Mouse (Mus musculus) myocyte (in vitro differentiated cells): ENCODE measurements around the gene Cry2. TPM values are rescaled to one million over a fixed set of nuclear protein-coding genes. Genes with fewer than 3 reads are reported as not detected.

ENCODE experiments used
- H3K27me3 ChIP-seq: one replicate; pipeline ENCODE4 v1.6.1; 2011; ENCODE audit not compliant: control insufficient read depth, insufficient read depth, insufficient read length
- H3K36me3 ChIP-seq: one replicate; pipeline ENCODE4 v1.6.1; 2011; ENCODE audit not compliant: control insufficient read depth, insufficient read depth
- H3K4me2 ChIP-seq: one replicate; pipeline ENCODE4 v1.6.1; 2011; ENCODE audit warnings: low read depth, control low read depth
- H3K4me3 ChIP-seq: one replicate; pipeline ENCODE4 v1.5.1; 2011; ENCODE audit warnings: mild to moderate bottlenecking, control low read depth, moderate library complexity
- H3K79me2 ChIP-seq: one replicate; pipeline ENCODE4 v1.6.1; 2011; ENCODE audit not compliant: control insufficient read depth, insufficient read depth
- H3ac ChIP-seq: one replicate; pipeline ENCODE4 v1.6.1; 2011; ENCODE audit not compliant: control insufficient read depth, insufficient read length
- CEBPB ChIP-seq: IDR thresholded peaks from 2 replicates; pipeline ENCODE4 v1.6.1; 2011; ENCODE audit warnings: mild to moderate bottlenecking, moderate library complexity; ENCODE audit not compliant: poor library complexity, insufficient read depth, severe bottlenecking
- E2F4 ChIP-seq: IDR thresholded peaks from one replicate; pipeline ENCODE4 v1.6.1; 2011; ENCODE audit warnings: mild to moderate bottlenecking, control low read depth, moderate library complexity; ENCODE audit not compliant: insufficient read depth
- MAX ChIP-seq: IDR thresholded peaks from one replicate; pipeline ENCODE4 v1.6.1; 2011; ENCODE audit warnings: low read depth, mild to moderate bottlenecking, control low read depth
- MYOD1 ChIP-seq, 3 experiments: IDR thresholded peaks; one replicate each; pipeline ENCODE4 v1.6.1; 2011; ENCODE audit warnings: control low read depth in 2 of 3, low read depth in 2 of 3, mild to moderate bottlenecking in 2 of 3, moderate library complexity in 1 of 3; ENCODE audit not compliant: insufficient read length in 2 of 3, control insufficient read depth in 1 of 3
- MYOG ChIP-seq, 3 experiments: IDR thresholded peaks; one replicate each; pipeline ENCODE4 v1.6.1; 2011; ENCODE audit warnings: control low read depth in 2 of 3, low read depth in 2 of 3, mild to moderate bottlenecking in 2 of 3; ENCODE audit not compliant: insufficient read length in 2 of 3, control insufficient read depth in 1 of 3, insufficient read depth in 1 of 3
- POLR2A ChIP-seq: IDR thresholded peaks from one replicate; pipeline ENCODE4 v1.6.1; 2011; ENCODE audit warnings: low read depth, mild to moderate bottlenecking, control low read depth, moderate library complexity; ENCODE audit not compliant: insufficient read length
- POLR2AphosphoS2 ChIP-seq: IDR thresholded peaks from one replicate; pipeline ENCODE4 v1.6.1; 2011; ENCODE audit warnings: low read depth, control low read depth; ENCODE audit not compliant: insufficient read length
- REST ChIP-seq: IDR thresholded peaks from one replicate; pipeline ENCODE4 v1.6.1; 2011; ENCODE audit warnings: mild to moderate bottlenecking, control low read depth, moderate library complexity; ENCODE audit not compliant: insufficient read depth, insufficient read length
- SRF ChIP-seq: IDR thresholded peaks from one replicate; pipeline ENCODE4 v1.6.1; 2011; ENCODE audit warnings: low read depth; ENCODE audit not compliant: control insufficient read depth, insufficient read length
- TCF12 ChIP-seq: IDR thresholded peaks from one replicate; pipeline ENCODE4 v1.6.1; 2011; ENCODE audit warnings: mild to moderate bottlenecking, control low read depth; ENCODE audit not compliant: poor library complexity, insufficient read depth, severe bottlenecking
- TCF3 ChIP-seq: IDR thresholded peaks from one replicate; pipeline ENCODE4 v1.6.1; 2011; ENCODE audit warnings: low read depth, control low read depth; ENCODE audit not compliant: insufficient read length
- USF1 ChIP-seq: IDR thresholded peaks from one replicate; pipeline ENCODE4 v1.6.1; 2011; ENCODE audit warnings: low read depth, mild to moderate bottlenecking, control low read depth, moderate library complexity
- polyA plus RNA-seq: library from polyadenylated mRNA; unstranded; fragments of >200 nt; fragmentation: generic; extraction: Trizol; gene quantifications from one replicate; pipeline ENCODE4 v1.2.1, GENCODE M21; 2012; ENCODE audit warnings: missing spikeins

Cry2 gene
- polyA plus RNA-seq, 1 experiment = 9.3 TPM

DNA sequence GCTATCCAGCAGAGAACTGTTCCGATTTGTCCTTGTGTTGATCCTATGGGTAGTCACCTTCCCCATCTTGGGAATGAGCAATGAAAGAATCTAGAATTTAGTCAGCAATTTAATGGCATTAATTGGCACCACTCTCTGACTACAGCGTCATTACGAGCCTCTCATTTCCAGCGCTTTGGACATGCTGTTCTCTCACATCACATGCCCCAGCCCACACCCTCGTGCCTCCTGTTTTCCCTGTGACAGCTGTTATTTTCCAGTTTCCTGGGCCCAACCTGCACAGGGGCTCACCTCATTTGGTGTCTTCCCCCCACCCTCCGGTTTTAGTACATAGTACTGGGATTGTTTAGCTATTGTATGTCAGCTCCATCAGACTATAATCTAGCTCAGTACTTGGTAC, 1.2 kb upstream of the Cry2 start:
- H3K36me3 ChIP-seq = no peaks in the 10 kb centered on the region
- H3K27me3 ChIP-seq = peaks cover 10% of the 10 kb centered on the region
- no peak overlapping the region for H3K4me2 ChIP-seq
- TF ChIP-seq MYOG (IDR thresholded peaks at IDR 0.05; ENCODE audit: control insufficient read depth in 1 of 3, insufficient read depth in 1 of 3, insufficient read length in 2 of 3, low read depth in 2 of 3) = no peak
- no peak for TF ChIP-seq POLR2A
- TF ChIP-seq REST = no peak
- no peak for TF ChIP-seq POLR2AphosphoS2
- no peak for TF ChIP-seq CEBPB
- no peak for TF ChIP-seq MAX
- TF ChIP-seq TCF12 = no peak
- no peak for TF ChIP-seq E2F4
- H3K4me3 ChIP-seq = no peak overlapping the region
- peaks cover 5% of the 10 kb centered on the region for H3K79me2 ChIP-seq
- H3ac ChIP-seq = no peak overlapping the region

- Histone ChIP-seq H3K4me3 (peak overlapping the region; percentile 41), H3K4me2 (peak overlapping the region; percentile 89), H3K27me3 (peaks cover 3% of the 10 kb centered on the region), H3K36me3 (no peaks in the 10 kb centered on the region), H3ac (peak overlapping the region; percentile 44), H3K79me2 (peaks cover 5% of the 10 kb centered on the region)
- TF ChIP-seq CEBPB (peak; percentile 87), E2F4 (no peak), POLR2A (no peak)
Observed at GRCm38 (mm10) chr2:92434375-92434745, 517 bp upstream of the Cry2 start.

DNA sequence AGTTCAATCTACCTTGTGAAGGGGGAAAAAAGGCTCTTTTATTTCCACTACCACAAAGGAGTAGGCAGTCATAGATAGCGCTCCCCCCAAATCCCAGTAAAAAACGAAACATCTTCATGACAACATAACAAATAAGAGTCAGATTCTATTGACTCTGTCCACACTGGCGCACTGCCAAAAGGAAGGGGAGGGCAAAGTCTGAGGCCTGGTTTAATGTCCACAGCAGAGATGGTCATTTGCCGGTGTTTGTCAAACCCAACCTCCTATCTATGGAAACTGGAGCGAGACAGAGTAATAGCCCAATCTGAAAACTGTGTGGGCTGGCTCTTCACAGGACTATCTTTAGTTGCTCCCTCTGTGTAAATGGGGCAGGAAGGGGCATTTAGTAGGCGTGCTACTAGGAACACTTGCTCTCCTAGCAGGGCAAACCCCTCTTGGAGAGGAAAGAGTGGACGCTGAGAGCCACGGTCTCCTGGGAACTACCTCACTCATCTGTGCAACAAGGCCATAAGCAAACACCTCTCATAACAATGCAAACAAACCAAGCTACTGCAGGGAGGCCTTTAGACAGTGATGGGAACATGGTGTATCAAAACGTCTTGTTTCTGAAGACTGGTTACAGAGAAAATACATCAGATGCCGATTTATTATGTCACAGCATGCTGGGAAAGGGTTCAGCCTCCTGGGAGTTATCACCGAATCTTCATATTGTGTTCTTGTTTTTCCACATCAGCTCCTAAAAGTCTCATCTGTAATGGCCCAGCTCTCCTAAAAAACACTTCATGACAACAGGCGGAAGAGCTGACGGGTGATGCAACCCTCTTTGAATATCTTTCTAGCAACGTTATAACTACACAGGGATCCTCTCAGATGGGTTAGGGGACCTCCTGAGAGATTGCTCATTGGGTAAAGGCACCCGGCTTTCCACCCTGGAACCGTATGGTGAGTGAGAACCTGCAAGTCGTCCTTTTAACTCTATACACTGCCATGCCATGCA, 1.2 kb downstream of the Cry2 start:
- Histone ChIP-seq H3K4me3 (peak overlapping the region; percentile 41), H3K4me2 (peak overlapping the region; percentile 82), H3K79me2 (peaks cover 11% of the 10 kb centered on the region), H3K36me3 (no peaks in the 10 kb centered on the region), H3K27me3 (no peaks in the 10 kb centered on the region), H3ac (peak overlapping the region; percentile 44)
- TF ChIP-seq TCF12 (no peak), CEBPB (no peak), MYOD1 (IDR thresholded peaks at IDR 0.05; ENCODE audit: control insufficient read depth in 1 of 3, insufficient read length in 2 of 3, low read depth in 2 of 3) (no peak), E2F4 (no peak), USF1 (no peak), SRF (no peak), MAX (no peak), POLR2A (no peak), POLR2AphosphoS2 (no peak), MYOG (IDR thresholded peaks at IDR 0.05; ENCODE audit: control insufficient read depth in 1 of 3, insufficient read depth in 1 of 3, insufficient read length in 2 of 3, low read depth in 2 of 3) (no peak), TCF3 (no peak), REST (no peak)

GRCm38 (mm10) chr2:92431611-92432179, 2.1 kb downstream of the Cry2 start:
- no peaks in the 10 kb centered on the region for H3K36me3 ChIP-seq
- TF ChIP-seq USF1 (no peak), REST (no peak), SRF (no peak), TCF3 (no peak)
- no peaks in the 10 kb centered on the region for H3K27me3 ChIP-seq
- H3K4me2 ChIP-seq = peak overlapping the region; percentile 82
- peaks cover 11% of the 10 kb centered on the region for H3K79me2 ChIP-seq
- peak overlapping the region; percentile 41 for H3K4me3 ChIP-seq
- no peak overlapping the region for H3ac ChIP-seq

- peak overlapping the region; percentile 41 for H3K4me3 ChIP-seq
- TF ChIP-seq MAX = no peak
- no peak for TF ChIP-seq REST
- no peak for TF ChIP-seq POLR2AphosphoS2
- no peak for TF ChIP-seq MYOG (IDR thresholded peaks at IDR 0.05; ENCODE audit: control insufficient read depth in 1 of 3, insufficient read depth in 1 of 3, insufficient read length in 2 of 3, low read depth in 2 of 3)
- no peak for TF ChIP-seq USF1
- no peak for TF ChIP-seq TCF12
- TF ChIP-seq E2F4 = no peak
- TF ChIP-seq POLR2A = no peak
- H3K79me2 ChIP-seq = peaks cover 11% of the 10 kb centered on the region
- peak overlapping the region; percentile 82 for H3K4me2 ChIP-seq
- H3K36me3 ChIP-seq = no peaks in the 10 kb centered on the region
- H3K27me3 ChIP-seq = no peaks in the 10 kb centered on the region
- H3ac ChIP-seq = no peak overlapping the region
Observed at GRCm38 (mm10) chr2:92430723-92431541, 2.9 kb downstream of the Cry2 start.
